Mouse (Mus musculus) hindbrain, embryonic 13.5 days (tissue): ENCODE data around the gene Kcnh6. TPM values are rescaled to one million over a fixed set of nuclear protein-coding genes. Genes with fewer than 3 reads are reported as not detected.
A peak's percentile ranks its signal among the peaks of the same experiment; 100 is the strongest.
"Not testable (repeated sequence)": the region's sequence is repeated elsewhere in the genome, so short reads cannot be mapped to it uniquely, and the experiment has no call there.

ENCODE experiments used
- ATAC-seq: fragments of 200-750 bp; cut with Nextera tagmentation; 2 replicates; pipeline ENCODE4 v1.8.0; 2017; ENCODE audit warnings: moderate TSS enrichment; ENCODE audit not compliant: low FRiP score
- H3K27ac ChIP-seq: fragments of 300-500 bp; sonication (generic); 2 replicates; pipeline ENCODE4 v1.5.1; 2015; ENCODE audit warnings: inconsistent platforms, mild to moderate bottlenecking, moderate library complexity
- H3K27me3 ChIP-seq: fragments of 300-500 bp; sonication (generic); 2 replicates; pipeline ENCODE4 v1.6.1; 2015; ENCODE audit warnings: mild to moderate bottlenecking, inconsistent platforms
- H3K36me3 ChIP-seq: fragments of 300-500 bp; sonication (generic); 2 replicates; pipeline ENCODE4 v1.6.1; 2015; ENCODE audit warnings: mild to moderate bottlenecking, inconsistent platforms
- H3K4me1 ChIP-seq: fragments of 300-500 bp; sonication (generic); replicated peaks from 2 replicates; pipeline ENCODE4 v1.6.1; 2015; ENCODE audit warnings: inconsistent platforms
- H3K4me2 ChIP-seq: fragments of 300-500 bp; sonication (generic); 2 replicates; pipeline ENCODE4 v1.6.1; 2015; ENCODE audit warnings: inconsistent platforms, mild to moderate bottlenecking, moderate library complexity
- H3K4me3 ChIP-seq: fragments of 300-500 bp; sonication (generic); 2 replicates; pipeline ENCODE4 v1.5.1; 2015; ENCODE audit warnings: mild to moderate bottlenecking, inconsistent platforms
- H3K9ac ChIP-seq: fragments of 300-500 bp; sonication (generic); 2 replicates; pipeline ENCODE4 v1.6.1; 2015; ENCODE audit warnings: mild to moderate bottlenecking, inconsistent platforms
- H3K9me3 ChIP-seq: fragments of 300-500 bp; sonication (generic); 2 replicates; pipeline ENCODE4 v1.6.1; 2016; ENCODE audit warnings: inconsistent platforms
- WGBS: fragments of 180-500 bp; shearing (Covaris S2); methylation state at CpG from one replicate; pipeline ENCODE4 v1.1.7; 2015; 5-methylcytosine and 5-hydroxymethylcytosine counted together
- polyA plus RNA-seq: library from polyadenylated mRNA; unstranded; fragments of >200 nt; fragmentation: Nextera tagmentation; extraction: Ambion mirVana; gene quantifications from 2 replicates; pipeline ENCODE4 v1.2.1, GENCODE M21; 2015

Gene Kcnh6
- polyA plus RNA-seq, 1 experiment from 2014 or later, result 2.3 TPM

- Histone ChIP-seq H3K36me3 (peaks cover 46% of the 10 kb centered on the region), H3K9ac (no peak overlapping the region), H3K27me3 (no peaks in the 10 kb centered on the region), H3K4me3 (no peak overlapping the region), H3K9me3 (no peaks in the 10 kb centered on the region), H3K4me1 (no peaks in the 10 kb centered on the region), H3K27ac (no peak overlapping the region), H3K4me2 (no peak overlapping the region)
- no peak for ATAC-seq
- WGBS, result 88% methylated on average over 9 of the region's 9 CpGs
Observed at GRCm38 (mm10) chr11:106046584-106046983, 38.7 kb downstream of the Kcnh6 start.

- ATAC-seq, result no peak
- Histone ChIP-seq H3K4me3 (no peak overlapping the region), H3K27me3 (no peaks in the 10 kb centered on the region), H3K4me2 (no peak overlapping the region), H3K9ac (no peak overlapping the region), H3K9me3 (no peaks in the 10 kb centered on the region), H3K27ac (no peak overlapping the region), H3K4me1 (no peaks in the 10 kb centered on the region), H3K36me3 (peaks cover 97% of the 10 kb centered on the region)
- WGBS, result 93% methylated on average over 2 of the region's 2 CpGs
Observed at GRCm38 (mm10) chr11:106053921-106054320, 46.0 kb downstream of the Kcnh6 start.

- Histone ChIP-seq H3K36me3 (peaks cover 97% of the 10 kb centered on the region), H3K4me1 (no peaks in the 10 kb centered on the region), H3K9ac (no peak overlapping the region), H3K9me3 (no peaks in the 10 kb centered on the region), H3K27me3 (no peaks in the 10 kb centered on the region), H3K4me3 (no peak overlapping the region), H3K4me2 (no peak overlapping the region), H3K27ac (no peak overlapping the region)
- ATAC-seq, result no peak
- WGBS, result 95% methylated on average over 8 of the region's 8 CpGs
Observed at GRCm38 (mm10) chr11:106054600-106054999, 46.7 kb downstream of the Kcnh6 start.

- H3K4me2 ChIP-seq, result no peak overlapping the region
- no peak overlapping the region for H3K27ac ChIP-seq
- H3K9ac ChIP-seq, result no peak overlapping the region
- no peaks in the 10 kb centered on the region for H3K4me1 ChIP-seq
- no peak overlapping the region for H3K4me3 ChIP-seq
- WGBS, result 88% methylated on average over 6 of the region's 6 CpGs
- no peak for ATAC-seq
- peaks cover 99% of the 10 kb centered on the region for H3K36me3 ChIP-seq
- H3K27me3 ChIP-seq, result no peaks in the 10 kb centered on the region
- no peaks in the 10 kb centered on the region for H3K9me3 ChIP-seq
Observed at GRCm38 (mm10) chr11:106055341-106055740, 47.4 kb downstream of the Kcnh6 start.

- Histone ChIP-seq H3K27me3 (no peaks in the 10 kb centered on the region), H3K4me1 (no peaks in the 10 kb centered on the region), H3K4me2 (no peak overlapping the region), H3K9me3 (no peaks in the 10 kb centered on the region), H3K36me3 (peaks cover 85% of the 10 kb centered on the region), H3K4me3 (no peak overlapping the region), H3K9ac (no peak overlapping the region), H3K27ac (no peak overlapping the region)
- 95% methylated on average over 8 of the region's 8 CpGs for WGBS
- no peak for ATAC-seq
Observed at GRCm38 (mm10) chr11:106056819-106057491, 49.0 kb downstream of the Kcnh6 start.

GRCm38 (mm10) chr11:106058020-106058419 lies 50.1 kb downstream of the Kcnh6 start:
- ATAC-seq, result no peak
- H3K27ac ChIP-seq, result no peak overlapping the region
- no peak overlapping the region for H3K4me3 ChIP-seq
- no peaks in the 10 kb centered on the region for H3K27me3 ChIP-seq
- H3K9me3 ChIP-seq, result no peaks in the 10 kb centered on the region
- peaks cover 74% of the 10 kb centered on the region for H3K36me3 ChIP-seq
- H3K4me2 ChIP-seq, result no peak overlapping the region
- 86% methylated on average over 8 of the region's 8 CpGs for WGBS
- no peak overlapping the region for H3K9ac ChIP-seq
- no peaks in the 10 kb centered on the region for H3K4me1 ChIP-seq

- Histone ChIP-seq H3K4me3 (no peak overlapping the region), H3K4me2 (no peak overlapping the region), H3K9ac (no peak overlapping the region), H3K4me1 (peaks cover 4% of the 10 kb centered on the region; the same call in 1 of the 2 replicates), H3K36me3 (peaks cover 49% of the 10 kb centered on the region), H3K27ac (no peak overlapping the region), H3K27me3 (no peaks in the 10 kb centered on the region), H3K9me3 (no peaks in the 10 kb centered on the region)
- 88% methylated on average over 1 of the region's 1 CpGs for WGBS
- no peak for ATAC-seq
Observed at GRCm38 (mm10) chr11:106060549-106060948, 52.6 kb downstream of the Kcnh6 start.

GRCm38 (mm10) chr11:106061311-106061710 lies 53.4 kb downstream of the Kcnh6 start:
- Histone ChIP-seq H3K4me3 (no peak overlapping the region), H3K4me2 (no peak overlapping the region), H3K36me3 (peaks cover 41% of the 10 kb centered on the region), H3K9ac (no peak overlapping the region), H3K27ac (no peak overlapping the region), H3K4me1 (peaks cover 5% of the 10 kb centered on the region), H3K9me3 (no peaks in the 10 kb centered on the region), H3K27me3 (no peaks in the 10 kb centered on the region)
- ATAC-seq, result no peak
- 92% methylated on average over 1 of the region's 1 CpGs for WGBS

GRCm38 (mm10) chr11:106063756-106064155 lies 55.8 kb downstream of the Kcnh6 start:
- 78% methylated on average over 5 of the region's 5 CpGs for WGBS

GRCm38 (mm10) chr11:106065073-106065922 lies 57.4 kb downstream of the Kcnh6 start:
- 0 out of 2 replicates have a peak, but pooled peaks have one; percentile 5 for ATAC-seq
- peak overlapping the region; percentile 87 for H3K4me3 ChIP-seq
- peak overlapping the region; percentile 92 for H3K4me2 ChIP-seq
- no peaks in the 10 kb centered on the region for H3K9me3 ChIP-seq
- peaks cover 16% of the 10 kb centered on the region for H3K4me1 ChIP-seq
- no peaks in the 10 kb centered on the region for H3K27me3 ChIP-seq
- H3K27ac ChIP-seq, result peak overlapping the region; percentile 90
- peaks cover 2% of the 10 kb centered on the region for H3K36me3 ChIP-seq
- H3K9ac ChIP-seq, result peak overlapping the region; percentile 92
- WGBS, result 47% methylated on average over 18 of the region's 18 CpGs

More at GRCm38 (mm10) chr11:106063756-106064155, 55.8 kb downstream of the Kcnh6 start:
- Histone ChIP-seq H3K27me3 (no peaks in the 10 kb centered on the region), H3K4me2 (no peak overlapping the region), H3K27ac (no peak overlapping the region), H3K4me1 (peaks cover 16% of the 10 kb centered on the region), H3K36me3 (peaks cover 17% of the 10 kb centered on the region), H3K9ac (no peak overlapping the region), H3K9me3 (no peaks in the 10 kb centered on the region), H3K4me3 (no peak overlapping the region)
- ATAC-seq, result no peak

GRCm38 (mm10) chr11:106065923-106066571 lies 58.1 kb downstream of the Kcnh6 start, which contains the start of gene Taco1:
Taco1 (plus strand) TSS chr11:106066061.
- ATAC-seq, result peak; percentile 98
- under 1% methylated on average over 49 of the region's 49 CpGs for WGBS
- H3K4me1 ChIP-seq, result peaks cover 16% of the 10 kb centered on the region
- H3K36me3 ChIP-seq, result no peaks in the 10 kb centered on the region
- H3K27me3 ChIP-seq, result no peaks in the 10 kb centered on the region
- H3K4me3 ChIP-seq, result peak within 1 kb of the TSS; percentile 87
- peak within 1 kb of the TSS; percentile 90 for H3K27ac ChIP-seq
- peak within 1 kb of the TSS; percentile 92 for H3K9ac ChIP-seq
- peak within 1 kb of the TSS; percentile 92 for H3K4me2 ChIP-seq
- H3K9me3 ChIP-seq, result no peaks in the 10 kb centered on the region

- not testable (repeated sequence) for H3K36me3 ChIP-seq, ATAC-seq, H3K9me3 ChIP-seq, H3K27me3 ChIP-seq
- 17% methylated on average over 23 of the region's 23 CpGs for WGBS
- H3K4me2 ChIP-seq, result peak overlapping the region; percentile 92
- peak overlapping the region; percentile 90; the same call in 1 of the 2 replicates for H3K27ac ChIP-seq
- peak overlapping the region; percentile 92 for H3K9ac ChIP-seq
- H3K4me1 ChIP-seq, result peaks cover 16% of the 10 kb centered on the region
- peak overlapping the region; percentile 87 for H3K4me3 ChIP-seq
Observed at GRCm38 (mm10) chr11:106066616-106067015, 58.7 kb downstream of the Kcnh6 start.
